Mouse (Mus musculus) left cerebral cortex, adult 18-20 months (tissue): Measurements from ENCODE around the gene Gm43518. TPM values are rescaled to one million over a fixed set of nuclear protein-coding genes. Genes with fewer than 3 reads are reported as not detected.

Experiments
- DNase-seq, 2 experiments: peaks; one replicate each; pipeline ENCODE4 v3.0.0; 2021 to 2022; ENCODE audit warnings: low spot score in 2 of 2, mixed read lengths in 1 of 2
- total RNA-seq, 2 experiments: library from RNA; stranded (reverse); gene quantifications; 2 replicates each; pipeline ENCODE4 v1.2.3; 2021

Gene Gm43518
- total RNA-seq, 2 experiments from 2014 or later: 0.80 to 1.1 TPM

GRCm38 (mm10) chr5:123977231-123977630 lies 50.0 kb downstream of the Gm43518 start:
- no peak for DNase-seq

GRCm38 (mm10) chr5:123978131-123978530 lies 50.9 kb downstream of the Gm43518 start:
- no peak for DNase-seq

- no peak for DNase-seq
These were observed 52.2 kb downstream of the Gm43518 start for GRCm38 (mm10) chr5:123979221-123979979.

- no peak for DNase-seq
These were observed 52.8 kb downstream of the Gm43518 start for GRCm38 (mm10) chr5:123979980-123980369.

GRCm38 (mm10) chr5:123980521-123981249 lies 53.5 kb downstream of the Gm43518 start:
- no peak for DNase-seq

- DNase-seq: no peak
These were observed 54.0 kb downstream of the Gm43518 start for GRCm38 (mm10) chr5:123981250-123981554.

GRCm38 (mm10) chr5:123982838-123983237 lies 55.6 kb downstream of the Gm43518 start:
- DNase-seq: no peak

- no peak for DNase-seq
These were observed 58.2 kb downstream of the Gm43518 start for GRCm38 (mm10) chr5:123985434-123985833.

- no peak for DNase-seq
These were observed 59.7 kb downstream of the Gm43518 start for GRCm38 (mm10) chr5:123986925-123987324.

- DNase-seq: no peak
These were observed 60.3 kb downstream of the Gm43518 start for GRCm38 (mm10) chr5:123987511-123987910.

Other genes with a start within 250 kb of the Gm43518 start
- 100 to 1,000 TPM; 132 to 133 TPM for gene Clip1, start 242.8 kb upstream of the Gm43518 start, total RNA-seq
- gene Zcchc8, start 206.3 kb upstream of the Gm43518 start, total RNA-seq: 10 to 100 TPM; 43.0 to 49.4 TPM
- gene Rsrc2, start 178.0 kb upstream of the Gm43518 start, total RNA-seq: 10 to 100 TPM; 79.4 to 88.4 TPM
- gene Kntc1, start 177.7 kb upstream of the Gm43518 start, total RNA-seq: 1 to 10 TPM in 1 of 2 experiments, under 1 TPM in 1; 0.89 to 1.1 TPM
- gene Hcar2, start 61.9 kb upstream of the Gm43518 start, total RNA-seq: not detected
- 1 to 10 TPM; 1.7 to 2.2 TPM for gene Hcar1, start 47.4 kb upstream of the Gm43518 start, total RNA-seq
- gene Denr, start 20.2 kb upstream of the Gm43518 start, total RNA-seq: 10 to 100 TPM; 68.1 to 74.0 TPM
- gene Ccdc62, start 3.3 kb downstream of the Gm43518 start, total RNA-seq: 1 to 10 TPM; 2.5 to 2.7 TPM
- gene Hip1r, start 46.2 kb downstream of the Gm43518 start, total RNA-seq: 10 to 100 TPM; 66.5 to 67.7 TPM
- 10 to 100 TPM; 43.2 to 50.5 TPM for gene Vps37b, start 104.9 kb downstream of the Gm43518 start, total RNA-seq
- gene Abcb9, start 168.4 kb downstream of the Gm43518 start, total RNA-seq: 10 to 100 TPM; 53.1 to 57.1 TPM
- gene Ogfod2, start 184.9 kb downstream of the Gm43518 start, total RNA-seq: 10 to 100 TPM; 36.3 to 39.2 TPM
- 10 to 100 TPM; 60.7 to 65.3 TPM for gene Arl6ip4, start 188.7 kb downstream of the Gm43518 start, total RNA-seq